Mouse (Mus musculus): ENCODE measurements at regions not wholly inside any gene's neighbourhood (a gene's known extent, or its start where the extent isn't known, plus 50 kb on each side); places are given as distances from the start of the nearest gene placed in this dataset.

GRCm38 (mm10) chr6:36645415-36645814 is 164.6 kb downstream of the Ptn start:
- no peak for DNase-seq (ENCODE audit: low read depth, low spot score)

DNA sequence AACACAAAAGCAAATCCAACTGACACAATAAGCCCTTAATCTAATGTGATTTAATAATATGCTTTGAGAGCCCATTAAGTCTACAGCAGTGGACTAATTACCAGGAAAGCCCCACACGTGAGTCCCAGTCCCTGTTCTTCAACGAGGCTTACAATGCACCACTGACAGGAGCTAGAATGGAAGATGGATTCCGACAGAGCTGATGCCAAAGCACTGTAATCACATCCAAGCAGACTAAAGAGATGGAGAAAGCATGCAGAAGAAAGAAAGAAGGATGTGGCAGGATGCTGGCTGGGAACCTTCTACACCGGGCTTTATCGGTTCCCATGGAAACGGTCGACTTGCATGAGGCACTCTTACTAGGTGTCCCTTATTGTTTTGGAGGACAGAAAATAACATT is 165.1 kb downstream of the Ptn start:
- peak; percentile 15 for DNase-seq (ENCODE audit: low read depth, low spot score)

DNA sequence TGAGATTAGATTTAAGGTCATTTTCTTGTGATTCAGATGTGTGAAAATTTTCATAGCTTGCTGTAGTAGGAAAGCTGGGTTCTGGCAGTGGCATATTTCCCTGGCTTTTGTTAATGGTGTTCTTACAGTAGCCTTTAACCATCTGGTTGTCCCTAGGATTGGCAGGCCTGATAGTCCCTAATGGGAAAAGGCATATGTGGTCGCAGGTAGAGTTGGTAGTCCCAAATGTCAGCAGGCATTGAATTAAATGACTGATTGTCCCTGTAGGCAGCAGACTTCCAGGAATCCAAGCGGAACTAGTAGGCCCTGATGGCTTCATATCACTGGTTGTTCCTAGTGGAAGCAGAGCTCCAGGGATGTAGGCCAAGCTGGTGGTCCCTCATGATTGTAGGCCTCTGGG is 173.0 kb downstream of the Ptn start:
- no peak for DNase-seq (ENCODE audit: low read depth, low spot score)

DNA sequence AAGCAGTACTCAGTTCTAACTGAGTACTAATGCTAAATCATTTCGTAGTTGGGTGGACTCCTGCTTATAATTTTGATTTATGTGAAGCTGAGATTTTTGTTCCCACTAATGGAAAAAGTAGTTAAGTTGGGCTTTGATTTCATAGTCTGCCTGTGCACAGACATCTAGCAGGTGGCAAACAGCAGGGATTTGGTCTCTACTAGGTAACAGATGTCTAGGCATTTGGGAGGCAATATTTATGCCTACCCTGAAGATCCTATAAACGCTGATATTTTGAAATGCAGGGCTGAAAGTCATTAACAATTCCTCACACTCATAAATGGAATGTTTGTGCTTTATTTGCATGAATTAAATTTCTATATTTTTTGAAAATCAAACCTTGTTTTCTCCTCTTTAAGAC is 182.4 kb downstream of the Ptn start:
- no peak for DNase-seq (ENCODE audit: low read depth, low spot score)

DNA sequence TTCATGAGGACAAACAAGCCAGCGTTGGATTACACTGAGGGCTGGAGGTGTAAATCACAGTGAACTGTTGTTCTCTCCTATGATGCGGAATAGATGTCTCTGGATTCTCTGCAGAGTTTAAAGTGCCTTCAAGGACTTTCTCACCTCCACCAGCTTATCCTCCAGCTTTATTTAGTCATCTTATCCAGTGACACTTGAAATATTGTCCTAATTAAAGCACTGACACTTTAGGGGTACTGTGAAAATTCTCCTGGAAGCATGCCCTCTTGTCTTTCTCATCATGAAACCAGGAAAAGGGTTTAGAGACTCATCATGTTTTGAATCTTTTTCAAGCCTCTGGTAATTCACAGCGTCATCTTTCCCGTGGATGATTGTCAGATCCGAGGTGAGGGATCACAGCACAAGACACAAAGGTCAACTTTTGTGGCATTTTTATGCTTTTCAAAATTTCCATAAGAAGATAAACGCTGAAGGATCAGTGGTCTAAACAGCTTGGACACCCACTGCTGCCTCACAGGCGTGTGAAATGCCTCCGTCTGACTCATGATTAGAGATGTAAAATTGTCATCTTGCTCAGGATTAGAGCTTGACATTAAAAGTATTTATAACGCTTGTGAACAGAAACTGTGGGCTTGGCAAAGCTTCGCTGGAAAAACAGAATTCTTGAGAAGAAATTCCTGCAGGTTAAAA is 201.6 kb downstream of the Ptn start:
- no peak for DNase-seq (ENCODE audit: low read depth, low spot score)

- DNase-seq (ENCODE audit: low read depth, low spot score), result no peak
These were observed 204.3 kb downstream of the Ptn start for GRCm38 (mm10) chr6:36605578-36606205.

- no peak for DNase-seq (ENCODE audit: low read depth, low spot score)
These were observed 205.2 kb downstream of the Ptn start for GRCm38 (mm10) chr6:36604802-36605201.

GRCm38 (mm10) chr6:36596574-36596973 is 208.7 kb downstream of the Chrm2 start:
- no peak for DNase-seq (ENCODE audit: low read depth, low spot score)

GRCm38 (mm10) chr6:36590881-36591630 is 203.2 kb downstream of the Chrm2 start:
- DNase-seq (ENCODE audit: low read depth, low spot score), result no peak

DNA sequence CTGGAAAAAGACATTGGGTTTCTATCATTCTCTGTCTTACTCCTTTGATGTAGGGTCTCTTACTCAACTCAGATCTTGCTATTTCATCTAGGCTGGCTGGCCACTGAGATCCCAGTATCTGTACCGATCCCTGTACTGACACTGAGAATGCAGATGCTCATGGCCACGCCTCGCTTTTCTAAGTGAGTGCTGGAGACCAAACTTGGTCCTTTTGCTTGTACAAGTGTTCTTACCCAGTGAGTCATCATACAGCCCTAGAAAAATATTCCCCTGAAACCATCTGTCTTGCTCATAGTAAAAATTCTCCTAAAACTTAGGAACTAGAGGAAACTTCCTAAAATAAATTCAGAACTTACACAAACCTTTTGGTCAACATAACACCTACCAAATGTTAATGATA is 193.2 kb downstream of the Chrm2 start:
- no peak for DNase-seq (ENCODE audit: low read depth, low spot score)
